In genomic region chr3:146177295-146177694, GRCm38 (mm10) we compare ENCODE assay signal across 8 mouse cellular contexts. TPM values are rescaled to one million over a fixed set of nuclear protein-coding genes. Genes with fewer than 3 reads are reported as not detected.
DNase-seq lines count a peak whose midpoint lies in the region; ATAC-seq lines count a peak whose summit lies in the region.
"Had no signal": no experiment of that assay in that cellular context is flagged by ENCODE, and none has a peak within 500 bp of the region (broad histone marks: within the 10 kb centered on the region; RNA-seq: fewer than 3 reads in every experiment).

No protein-coding gene starts in this region.

- H3K4me3 ChIP-seq in hindbrain, embryonic 14.5 days (replicated peaks; ENCODE audit: low read length): no peak overlapping the region
- no peak overlapping the region for H3K4me3 ChIP-seq in hindbrain, embryonic 13.5 days
- H3K4me3 ChIP-seq in megakaryocyte, embryonic 14.5 days (replicated peaks): peak overlapping the region; percentile 70
- no peak overlapping the region for H3K4me3 ChIP-seq in embryonic facial prominence, embryonic 14.5 days (ENCODE audit: low read depth, low read length)
- no peak overlapping the region for H3K4me3 ChIP-seq in neural tube, embryonic 15.5 days (replicated peaks)

- H3K9me3 ChIP-seq in hindbrain, embryonic 14.5 days (ENCODE audit: control insufficient read depth, low read length): no peaks in the 10 kb centered on the region
- H3K9me3 ChIP-seq in hindbrain, embryonic 13.5 days: no peaks in the 10 kb centered on the region
- H3K9me3 ChIP-seq in megakaryocyte, embryonic 14.5 days: no peaks in the 10 kb centered on the region
- no peaks in the 10 kb centered on the region for H3K9me3 ChIP-seq in embryonic facial prominence, embryonic 14.5 days (ENCODE audit: control insufficient read depth, low read length)
- H3K9me3 ChIP-seq in neural tube, embryonic 15.5 days (replicated peaks): no peaks in the 10 kb centered on the region

- H3K36me3 ChIP-seq in hindbrain, embryonic 14.5 days (replicated peaks; ENCODE audit: control insufficient read depth, insufficient read depth): no peaks in the 10 kb centered on the region
- no peaks in the 10 kb centered on the region for H3K36me3 ChIP-seq in hindbrain, embryonic 13.5 days
- no peaks in the 10 kb centered on the region for H3K36me3 ChIP-seq in megakaryocyte, embryonic 14.5 days (replicated peaks; ENCODE audit: low read length)
- H3K36me3 ChIP-seq in embryonic facial prominence, embryonic 14.5 days (ENCODE audit: control insufficient read depth, insufficient read depth, low read length): no peaks in the 10 kb centered on the region
- no peaks in the 10 kb centered on the region for H3K36me3 ChIP-seq in neural tube, embryonic 15.5 days

- no peak for DNase-seq in hindbrain, embryonic 14.5 days (ENCODE audit: low spot score)
- DNase-seq in embryonic facial prominence, embryonic 14.5 days (ENCODE audit: low spot score): no peak
- no peak for DNase-seq in gastrocnemius, postnatal 25 days

- H3K4me2 ChIP-seq in hindbrain, embryonic 14.5 days (replicated peaks): 0 out of 2 replicates have a peak overlapping the region, but pooled peaks have one; percentile 57
- no peak overlapping the region for H3K4me2 ChIP-seq in hindbrain, embryonic 13.5 days
- peak overlapping the region; percentile 47 for H3K4me2 ChIP-seq in embryonic facial prominence, embryonic 14.5 days (ENCODE audit: low read depth, low read length)
- peak overlapping the region; percentile 60 for H3K4me2 ChIP-seq in neural tube, embryonic 15.5 days

- 83% methylated on average over 7 of the region's 7 CpGs for WGBS in hindbrain, embryonic 14.5 days
- 85% methylated on average over 7 of the region's 7 CpGs for WGBS in hindbrain, embryonic 13.5 days
- WGBS in embryonic facial prominence, embryonic 14.5 days: 81% methylated on average over 7 of the region's 7 CpGs
- WGBS in neural tube, embryonic 15.5 days: 87% methylated on average over 7 of the region's 7 CpGs

- no peaks in the 10 kb centered on the region for H3K4me1 ChIP-seq in hindbrain, embryonic 14.5 days (replicated peaks; ENCODE audit: control insufficient read depth, insufficient read depth, low read length)
- no peaks in the 10 kb centered on the region for H3K4me1 ChIP-seq in hindbrain, embryonic 13.5 days (replicated peaks)
- peaks cover 12% of the 10 kb centered on the region for H3K4me1 ChIP-seq in megakaryocyte, embryonic 14.5 days
- no peaks in the 10 kb centered on the region for H3K4me1 ChIP-seq in embryonic facial prominence, embryonic 14.5 days (ENCODE audit: control insufficient read depth, insufficient read depth, low read length)
- H3K4me1 ChIP-seq in neural tube, embryonic 15.5 days: peaks cover 4% of the 10 kb centered on the region

- no peak overlapping the region for H3K9ac ChIP-seq in hindbrain, embryonic 14.5 days
- H3K9ac ChIP-seq in hindbrain, embryonic 13.5 days: no peak overlapping the region
- H3K9ac ChIP-seq in embryonic facial prominence, embryonic 14.5 days (ENCODE audit: low read depth, low read length): no peak overlapping the region
- H3K9ac ChIP-seq in neural tube, embryonic 15.5 days (replicated peaks): no peak overlapping the region

- ATAC-seq in hindbrain, embryonic 14.5 days (ENCODE audit: low FRiP score): no peak
- no peak for ATAC-seq in hindbrain, embryonic 13.5 days (ENCODE audit: low FRiP score)
- no peak for ATAC-seq in megakaryocyte, adult 5-6 weeks (ENCODE audit: poor library complexity, severe bottlenecking)
- no peak for ATAC-seq in embryonic facial prominence, embryonic 14.5 days (ENCODE audit: low read depth)
- no peak for ATAC-seq in neural tube, embryonic 15.5 days (ENCODE audit: low FRiP score)

- no peak overlapping the region for H3K27ac ChIP-seq in hindbrain, embryonic 14.5 days
- H3K27ac ChIP-seq in hindbrain, embryonic 13.5 days: no peak overlapping the region
- no peak overlapping the region for H3K27ac ChIP-seq in embryonic facial prominence, embryonic 14.5 days (replicated peaks; ENCODE audit: low read depth, low read length)
- no peak overlapping the region for H3K27ac ChIP-seq in neural tube, embryonic 15.5 days (replicated peaks)

- H3K27me3 ChIP-seq in hindbrain, embryonic 14.5 days (ENCODE audit: control insufficient read depth, insufficient read depth, low read length): peaks cover 8% of the 10 kb centered on the region; the same call in 1 of the 2 replicates
- peaks cover 40% of the 10 kb centered on the region for H3K27me3 ChIP-seq in hindbrain, embryonic 13.5 days
- peaks cover 35% of the 10 kb centered on the region for H3K27me3 ChIP-seq in megakaryocyte, embryonic 14.5 days (replicated peaks)
- no peaks in the 10 kb centered on the region for H3K27me3 ChIP-seq in embryonic facial prominence, embryonic 14.5 days (replicated peaks; ENCODE audit: control insufficient read depth, insufficient read depth, low read length)
- peaks cover 4% of the 10 kb centered on the region for H3K27me3 ChIP-seq in neural tube, embryonic 15.5 days (replicated peaks)

RNA-seq across cellular contexts. Expression of gene Mcoln2, which starts 27.7 kb away (rescaled TPM):
- 0.11 TPM in 1 of 2 replicates, not detected in the other for polyA plus RNA-seq in hindbrain, embryonic 14.5 days (2014; fragmentation: Nextera tagmentation; extraction: Ambion mirVana)
- 0.27 and 0.47 TPM in 2 replicates for polyA plus RNA-seq in hindbrain, embryonic 13.5 days (2015; fragmentation: Nextera tagmentation; extraction: Ambion mirVana)
- polyA plus RNA-seq in megakaryocyte, embryonic 14.5 days (2012; ENCODE audit: insufficient read depth, low replicate concordance): 1.9 TPM in 1 of 2 replicates, not detected in the other
- 0.47 and 3.3 TPM in 2 replicates for total RNA-seq in megakaryocyte, adult 5-6 weeks (2015)
- total RNA-seq in megakaryocyte, adult 5-6 weeks (2017): 0.33 and 2.2 TPM in 2 replicates
- 0.97 and 1.6 TPM in 2 replicates for polyA plus RNA-seq in embryonic facial prominence, embryonic 14.5 days (2014; fragmentation: Nextera tagmentation; extraction: Ambion mirVana)
- 0.37 and 2.3 TPM in 2 replicates for polyA plus RNA-seq in neural tube, embryonic 15.5 days (2015; fragmentation: Nextera tagmentation; extraction: Ambion mirVana)
- total RNA-seq in gastrocnemius, postnatal 25 days (2021): under 1 TPM; 0.33 to 0.35 TPM
- total RNA-seq: left cerebral cortex, adult 18-20 months had no signal

RNA-seq across cellular contexts. Expression of gene Lpar3, which starts 43.5 kb away (rescaled TPM):
- 0.37 and 0.81 TPM in 2 replicates for polyA plus RNA-seq in hindbrain, embryonic 14.5 days (2014; fragmentation: Nextera tagmentation; extraction: Ambion mirVana)
- 0.78 and 0.93 TPM in 2 replicates for polyA plus RNA-seq in hindbrain, embryonic 13.5 days (2015; fragmentation: Nextera tagmentation; extraction: Ambion mirVana)
- polyA plus RNA-seq in megakaryocyte, embryonic 14.5 days (2012; ENCODE audit: insufficient read depth, low replicate concordance): not detected in 2 replicates
- total RNA-seq in megakaryocyte, adult 5-6 weeks (2015): 0.14 TPM in 1 of 2 replicates, not detected in the other
- total RNA-seq in megakaryocyte, adult 5-6 weeks (2017): not detected in 2 replicates
- 2.5 and 5.0 TPM in 2 replicates for polyA plus RNA-seq in embryonic facial prominence, embryonic 14.5 days (2014; fragmentation: Nextera tagmentation; extraction: Ambion mirVana)
- 0.78 and 1.3 TPM in 2 replicates for polyA plus RNA-seq in neural tube, embryonic 15.5 days (2015; fragmentation: Nextera tagmentation; extraction: Ambion mirVana)
- total RNA-seq in gastrocnemius, postnatal 25 days (2021): under 1 TPM in 1 of 2 experiments, not detected in 1; 0.28 TPM
